Mouse (Mus musculus): ENCODE data around the gene Ifit1bl2. TPM values are rescaled to one million over a fixed set of nuclear protein-coding genes. Genes with fewer than 3 reads are reported as not detected.

The Ifit1bl2 gene
- polyA plus RNA-seq (2015; fragmentation: Nextera tagmentation; extraction: Ambion mirVana): 0.19 and 0.22 TPM in 2 replicates

DNA sequence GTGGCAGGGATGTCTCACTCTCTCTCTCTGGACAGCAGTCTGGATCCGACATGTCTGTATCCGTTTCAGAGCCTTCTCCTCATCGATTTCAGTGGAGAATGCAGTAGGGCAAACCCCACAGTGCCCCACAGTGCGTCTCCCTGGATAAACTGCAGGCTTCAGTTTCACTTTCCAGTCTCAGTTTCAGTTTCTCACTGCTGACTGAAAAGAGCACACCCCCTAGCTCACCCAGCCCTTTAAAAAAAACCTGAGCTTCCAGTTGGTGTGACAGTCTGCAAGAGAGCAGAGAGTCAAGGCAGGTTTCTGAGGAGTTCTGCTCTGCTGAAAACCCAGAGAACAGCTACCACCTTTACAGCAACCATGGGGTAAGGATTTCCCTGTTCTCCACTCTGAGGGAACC, at the start of gene Ifit1bl2, which contains the start of gene Ifit1:
Ifit1bl2 (minus strand) TSS at position 121 of the 400 bp plus-strand sequence.
Ifit1 (plus strand) TSS at position 249 of the 400 bp plus-strand sequence.
- Histone ChIP-seq H3K9ac (replicated peaks; ENCODE audit: low read depth, low read length) (no peak within 1 kb of the TSS), H3K9me3 (ENCODE audit: control insufficient read depth, low read length) (no peaks in the 10 kb centered on the region), H3K27ac (ENCODE audit: low read length) (no peak within 1 kb of the TSS), H3K4me2 (ENCODE audit: low read length) (no peak within 1 kb of the TSS), H3K4me3 (replicated peaks; ENCODE audit: low read length) (no peak within 1 kb of the TSS), H3K27me3 (replicated peaks; ENCODE audit: control insufficient read depth, insufficient read depth, low read length) (no peaks in the 10 kb centered on the region), H3K4me1 (replicated peaks; ENCODE audit: control insufficient read depth, insufficient read depth, low read length) (no peaks in the 10 kb centered on the region), H3K36me3 (ENCODE audit: control insufficient read depth, insufficient read depth) (no peaks in the 10 kb centered on the region)
- no peak for ATAC-seq
- 63% methylated on average over 4 of the region's 4 CpGs for WGBS

DNA sequence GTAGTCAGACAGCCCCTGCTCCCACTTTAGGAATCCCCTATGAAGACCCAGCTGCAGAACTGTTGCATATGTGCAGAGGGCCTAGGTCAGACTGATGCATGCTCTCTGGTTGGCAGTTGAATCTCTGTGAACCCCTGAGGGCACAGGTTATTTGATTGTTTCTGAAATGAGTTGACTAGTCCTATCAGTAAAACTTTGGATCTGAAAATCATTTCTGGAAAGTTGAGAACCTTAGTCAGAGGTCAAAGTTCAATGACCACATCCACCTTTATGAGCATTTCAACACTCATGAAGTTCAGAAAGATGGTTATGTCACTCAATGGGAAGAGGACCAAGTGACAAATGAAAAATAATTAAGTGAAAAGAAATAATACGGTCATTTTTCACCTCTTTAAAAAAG, 45.0 kb upstream of the Ifit1bl2 start:
- H3K9me3 ChIP-seq (ENCODE audit: control insufficient read depth, low read length): no peaks in the 10 kb centered on the region
- H3K27ac ChIP-seq (ENCODE audit: low read length): no peak overlapping the region
- no peaks in the 10 kb centered on the region for H3K36me3 ChIP-seq (ENCODE audit: control insufficient read depth, insufficient read depth)
- no peaks in the 10 kb centered on the region for H3K27me3 ChIP-seq (replicated peaks; ENCODE audit: control insufficient read depth, insufficient read depth, low read length)
- no peak overlapping the region for H3K4me2 ChIP-seq (ENCODE audit: low read length)
- no peak for ATAC-seq
- no peaks in the 10 kb centered on the region for H3K4me1 ChIP-seq (replicated peaks; ENCODE audit: control insufficient read depth, insufficient read depth, low read length)
- 93% methylated on average over 1 of the region's 1 CpGs for WGBS
- H3K9ac ChIP-seq (replicated peaks; ENCODE audit: low read depth, low read length): no peak overlapping the region
- no peak overlapping the region for H3K4me3 ChIP-seq (replicated peaks; ENCODE audit: low read length)

DNA sequence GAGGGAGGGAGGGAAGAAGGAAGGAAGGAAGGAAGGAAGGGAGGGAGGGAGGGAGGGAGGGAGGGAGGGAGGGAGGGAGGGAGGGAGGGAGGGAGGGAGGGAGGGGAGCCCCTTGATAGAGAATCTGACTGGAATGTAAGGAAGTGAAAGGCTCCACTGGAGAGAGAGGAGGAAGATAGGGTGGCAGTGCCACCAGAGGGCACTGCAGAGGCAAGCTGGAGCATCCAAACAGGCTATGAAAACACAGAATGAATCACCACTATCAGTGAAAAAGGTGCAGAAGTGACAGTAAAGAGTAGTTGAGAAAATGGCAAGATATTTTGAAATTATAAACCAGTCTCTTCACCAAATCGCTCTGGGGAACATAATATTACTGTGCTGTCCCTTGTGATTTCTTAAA, 44.3 kb upstream of the Ifit1bl2 start:
- H3K36me3 ChIP-seq (ENCODE audit: control insufficient read depth, insufficient read depth): no peaks in the 10 kb centered on the region
- H3K9me3 ChIP-seq (ENCODE audit: control insufficient read depth, low read length): no peaks in the 10 kb centered on the region
- H3K4me2 ChIP-seq (ENCODE audit: low read length): no peak overlapping the region
- no peaks in the 10 kb centered on the region for H3K27me3 ChIP-seq (replicated peaks; ENCODE audit: control insufficient read depth, insufficient read depth, low read length)
- no peak overlapping the region for H3K9ac ChIP-seq (replicated peaks; ENCODE audit: low read depth, low read length)
- WGBS: 69% methylated on average over 1 of the region's 1 CpGs
- no peaks in the 10 kb centered on the region for H3K4me1 ChIP-seq (replicated peaks; ENCODE audit: control insufficient read depth, insufficient read depth, low read length)
- ATAC-seq: peak; percentile 77
- no peak overlapping the region for H3K27ac ChIP-seq (ENCODE audit: low read length)
- no peak overlapping the region for H3K4me3 ChIP-seq (replicated peaks; ENCODE audit: low read length)

DNA sequence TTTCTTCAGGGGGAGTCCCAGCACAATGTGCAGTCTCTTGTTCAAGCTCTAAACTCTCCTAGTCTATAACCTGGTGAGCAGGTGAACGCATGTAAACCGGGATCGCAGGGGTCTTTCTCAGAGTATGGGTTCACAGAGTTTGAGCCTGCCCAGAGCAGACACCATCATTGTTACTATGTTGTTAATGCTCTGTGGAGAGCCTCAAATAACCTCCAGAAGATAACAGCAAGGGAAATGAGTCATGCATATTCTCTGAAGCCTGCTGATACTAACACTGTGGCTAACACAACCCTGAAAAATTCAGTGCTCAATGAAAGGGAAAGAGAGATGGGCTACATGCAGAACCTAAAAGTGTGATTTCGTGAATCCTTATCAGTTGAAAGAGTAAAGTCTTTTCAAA, 37.9 kb upstream of the Ifit1bl2 start:
- no peak for ATAC-seq
- WGBS: 89% methylated on average over 4 of the region's 4 CpGs

DNA sequence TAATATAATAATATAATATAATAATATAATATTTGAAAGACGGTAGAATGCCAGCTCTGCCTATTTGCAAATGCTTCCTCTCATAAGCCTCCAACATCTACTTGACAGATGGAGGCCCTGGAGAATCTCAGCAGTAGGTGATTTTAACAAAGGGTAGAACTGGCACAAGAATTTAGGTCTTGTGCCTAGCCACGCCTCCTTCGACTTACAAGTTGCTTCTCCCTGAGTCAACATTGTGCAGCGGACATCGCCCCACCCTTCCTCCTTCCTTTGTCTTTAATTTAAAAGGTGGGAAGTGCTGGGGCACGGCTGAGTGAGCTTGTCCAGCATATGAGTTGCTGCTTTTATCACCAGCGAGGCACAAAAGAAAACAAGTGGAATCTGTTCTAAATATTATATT, 32.9 kb upstream of the Ifit1bl2 start:
- no peak overlapping the region for H3K9ac ChIP-seq (replicated peaks; ENCODE audit: low read depth, low read length)
- no peak overlapping the region for H3K27ac ChIP-seq (ENCODE audit: low read length)
- H3K27me3 ChIP-seq (replicated peaks; ENCODE audit: control insufficient read depth, insufficient read depth, low read length): no peaks in the 10 kb centered on the region
- H3K4me2 ChIP-seq (ENCODE audit: low read length): no peak overlapping the region
- H3K4me3 ChIP-seq (replicated peaks; ENCODE audit: low read length): no peak overlapping the region
- no peaks in the 10 kb centered on the region for H3K36me3 ChIP-seq (ENCODE audit: control insufficient read depth, insufficient read depth)
- H3K9me3 ChIP-seq (ENCODE audit: control insufficient read depth, low read length): no peaks in the 10 kb centered on the region
- no peaks in the 10 kb centered on the region for H3K4me1 ChIP-seq (replicated peaks; ENCODE audit: control insufficient read depth, insufficient read depth, low read length)
- WGBS: 59% methylated on average over 7 of the region's 7 CpGs
- ATAC-seq: no peak

More for the DNA sequence above, 37.9 kb upstream of the Ifit1bl2 start:
- no peak overlapping the region for H3K27ac ChIP-seq (ENCODE audit: low read length)
- H3K9me3 ChIP-seq (ENCODE audit: control insufficient read depth, low read length): no peaks in the 10 kb centered on the region
- H3K4me2 ChIP-seq (ENCODE audit: low read length): no peak overlapping the region
- H3K4me3 ChIP-seq (replicated peaks; ENCODE audit: low read length): no peak overlapping the region
- no peaks in the 10 kb centered on the region for H3K27me3 ChIP-seq (replicated peaks; ENCODE audit: control insufficient read depth, insufficient read depth, low read length)
- H3K36me3 ChIP-seq (ENCODE audit: control insufficient read depth, insufficient read depth): no peaks in the 10 kb centered on the region
- no peak overlapping the region for H3K9ac ChIP-seq (replicated peaks; ENCODE audit: low read depth, low read length)
- no peaks in the 10 kb centered on the region for H3K4me1 ChIP-seq (replicated peaks; ENCODE audit: control insufficient read depth, insufficient read depth, low read length)

DNA sequence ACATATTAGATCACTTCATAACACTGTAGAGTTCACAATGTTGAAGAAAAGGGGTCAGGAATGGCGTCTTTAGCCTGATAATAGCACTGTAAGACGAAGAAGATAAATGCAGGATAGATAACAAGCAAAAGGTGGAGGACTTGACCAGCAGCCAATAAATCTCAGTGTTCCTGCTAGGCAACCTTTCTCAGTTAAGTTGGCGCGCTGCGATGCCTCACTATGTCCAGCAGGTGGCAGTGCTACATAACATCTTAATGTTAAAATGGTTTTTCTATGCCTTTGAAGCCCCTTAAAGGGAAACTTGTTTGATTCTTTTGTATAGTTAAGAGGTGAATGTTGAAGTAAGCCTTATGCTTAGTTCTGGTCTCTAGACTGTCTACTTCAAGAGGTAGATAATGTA, 25.6 kb upstream of the Ifit1bl2 start:
- H3K27ac ChIP-seq (ENCODE audit: low read length): no peak overlapping the region
- H3K4me2 ChIP-seq (ENCODE audit: low read length): no peak overlapping the region
- no peaks in the 10 kb centered on the region for H3K27me3 ChIP-seq (replicated peaks; ENCODE audit: control insufficient read depth, insufficient read depth, low read length)
- WGBS: 2% methylated on average over 5 of the region's 5 CpGs
- no peaks in the 10 kb centered on the region for H3K4me1 ChIP-seq (replicated peaks; ENCODE audit: control insufficient read depth, insufficient read depth, low read length)
- no peak for ATAC-seq
- H3K36me3 ChIP-seq (ENCODE audit: control insufficient read depth, insufficient read depth): no peaks in the 10 kb centered on the region
- no peak overlapping the region for H3K9ac ChIP-seq (replicated peaks; ENCODE audit: low read depth, low read length)
- no peaks in the 10 kb centered on the region for H3K9me3 ChIP-seq (ENCODE audit: control insufficient read depth, low read length)
- H3K4me3 ChIP-seq (replicated peaks; ENCODE audit: low read length): no peak overlapping the region

DNA sequence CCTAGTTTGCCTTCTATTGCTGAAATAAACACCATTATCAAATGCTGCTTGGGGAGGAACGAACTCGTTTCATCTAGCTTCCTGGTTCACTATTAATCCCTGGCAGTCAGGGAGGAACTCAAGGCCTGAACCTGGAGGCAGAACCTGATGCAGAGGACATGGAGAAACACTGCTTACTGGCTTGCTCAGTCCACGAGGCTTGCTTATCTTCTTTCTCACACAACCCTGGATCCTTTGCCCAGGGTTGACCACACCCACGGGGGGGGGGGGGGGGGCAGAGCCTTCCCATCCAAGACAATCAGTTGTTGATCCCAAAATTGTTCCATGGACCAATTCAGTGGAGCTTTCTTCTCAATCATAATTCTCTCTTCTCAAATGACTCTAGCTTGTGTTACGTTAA, 22.2 kb upstream of the Ifit1bl2 start:
- peak overlapping the region; percentile 47; the same call in 1 of the 2 replicates for H3K4me2 ChIP-seq (ENCODE audit: low read length)
- no peaks in the 10 kb centered on the region for H3K36me3 ChIP-seq (ENCODE audit: control insufficient read depth, insufficient read depth)
- 48% methylated on average over 5 of the region's 5 CpGs for WGBS
- no peaks in the 10 kb centered on the region for H3K9me3 ChIP-seq (ENCODE audit: control insufficient read depth, low read length)
- H3K4me3 ChIP-seq (replicated peaks; ENCODE audit: low read length): no peak overlapping the region
- H3K27ac ChIP-seq (ENCODE audit: low read length): no peak overlapping the region
- H3K4me1 ChIP-seq (replicated peaks; ENCODE audit: control insufficient read depth, insufficient read depth, low read length): no peaks in the 10 kb centered on the region
- ATAC-seq: 0 out of 2 replicates have a peak, but pooled peaks have one; percentile 5
- no peak overlapping the region for H3K9ac ChIP-seq (replicated peaks; ENCODE audit: low read depth, low read length)
- no peaks in the 10 kb centered on the region for H3K27me3 ChIP-seq (replicated peaks; ENCODE audit: control insufficient read depth, insufficient read depth, low read length)

DNA sequence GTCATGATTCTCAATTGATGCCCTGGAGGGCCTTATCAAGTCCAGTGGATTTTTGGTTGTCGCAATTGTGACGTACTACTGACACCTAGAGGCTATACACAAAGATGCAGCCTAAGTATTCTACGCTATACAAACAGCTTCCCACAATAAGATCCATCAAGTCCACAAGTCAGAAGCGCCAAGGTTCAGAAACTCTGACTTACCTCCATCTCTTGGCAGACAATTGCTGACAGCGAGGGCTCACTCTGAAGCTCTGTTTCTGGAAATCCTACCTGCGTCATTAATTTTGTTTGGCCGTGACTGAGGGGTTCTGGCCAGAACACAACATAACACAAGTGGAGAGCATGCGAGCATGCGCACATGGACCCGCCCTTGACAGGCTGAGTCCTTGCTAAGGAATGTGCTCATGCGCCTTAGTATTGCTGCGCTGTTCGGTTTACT, 21.5 kb upstream of the Ifit1bl2 start:
- peak overlapping the region; percentile 47 for H3K4me2 ChIP-seq (ENCODE audit: low read length)
- 14% methylated on average over 13 of the region's 13 CpGs for WGBS
- H3K9me3 ChIP-seq (ENCODE audit: control insufficient read depth, low read length): no peaks in the 10 kb centered on the region
- no peaks in the 10 kb centered on the region for H3K27me3 ChIP-seq (replicated peaks; ENCODE audit: control insufficient read depth, insufficient read depth, low read length)
- H3K27ac ChIP-seq (ENCODE audit: low read length): no peak overlapping the region
- H3K36me3 ChIP-seq (ENCODE audit: control insufficient read depth, insufficient read depth): no peaks in the 10 kb centered on the region
- peak; percentile 98 for ATAC-seq
- 0 out of 2 replicates have a peak overlapping the region, but pooled peaks have one; percentile 26 for H3K9ac ChIP-seq (replicated peaks; ENCODE audit: low read depth, low read length)
- H3K4me1 ChIP-seq (replicated peaks; ENCODE audit: control insufficient read depth, insufficient read depth, low read length): no peaks in the 10 kb centered on the region
- peak overlapping the region; percentile 42 for H3K4me3 ChIP-seq (replicated peaks; ENCODE audit: low read length)

DNA sequence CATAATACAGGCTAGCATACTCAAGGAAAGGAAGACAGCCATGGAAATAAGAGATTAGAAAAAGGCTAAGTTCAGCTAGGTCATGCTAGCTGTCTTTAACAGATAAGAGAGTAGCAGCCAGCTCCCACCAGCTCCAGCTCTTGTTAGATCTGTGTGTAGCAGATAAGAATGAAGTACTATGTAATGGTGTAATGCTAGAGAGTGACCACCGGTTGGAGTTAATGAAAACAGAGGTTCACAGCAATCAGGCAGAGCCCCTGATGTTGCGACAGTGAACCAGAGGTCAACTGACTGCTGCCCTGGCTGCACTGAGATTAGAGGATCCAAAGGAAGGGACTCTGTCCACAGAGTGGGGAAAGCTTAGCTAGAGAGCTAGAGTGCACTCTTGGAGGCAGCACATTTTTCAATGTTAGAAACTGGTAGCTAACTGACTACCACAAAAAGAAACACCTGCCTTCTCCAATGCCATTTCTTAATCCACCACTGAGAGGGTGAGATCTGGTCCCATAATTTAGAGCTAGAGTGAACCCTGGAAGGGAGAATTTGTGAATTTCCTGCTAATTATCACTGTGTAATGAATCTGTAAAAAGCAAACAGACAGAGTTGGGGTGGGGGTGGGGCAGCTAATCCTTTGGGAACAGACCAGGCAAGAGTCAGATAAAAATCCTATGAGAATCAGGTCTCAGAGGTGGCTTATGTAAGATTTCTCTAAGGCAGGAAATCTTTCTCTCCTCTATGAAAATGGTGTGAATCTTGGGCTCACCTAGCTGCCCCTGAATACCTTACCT, 16.2 kb upstream of the Ifit1bl2 start:
- no peak for ATAC-seq

More for the DNA sequence above, 16.2 kb upstream of the Ifit1bl2 start:
- Histone ChIP-seq H3K4me2 (ENCODE audit: low read length) (no peak overlapping the region), H3K27ac (ENCODE audit: low read length) (no peak overlapping the region), H3K4me1 (replicated peaks; ENCODE audit: control insufficient read depth, insufficient read depth, low read length) (no peaks in the 10 kb centered on the region), H3K4me3 (replicated peaks; ENCODE audit: low read length) (no peak overlapping the region), H3K9me3 (ENCODE audit: control insufficient read depth, low read length) (no peaks in the 10 kb centered on the region), H3K9ac (replicated peaks; ENCODE audit: low read depth, low read length) (no peak overlapping the region), H3K27me3 (replicated peaks; ENCODE audit: control insufficient read depth, insufficient read depth, low read length) (no peaks in the 10 kb centered on the region), H3K36me3 (ENCODE audit: control insufficient read depth, insufficient read depth) (no peaks in the 10 kb centered on the region)
- 34% methylated on average over 2 of the region's 2 CpGs for WGBS

Measured in forebrain, embryonic 16.5 days (tissue).